Mouse (Mus musculus): Measurements from ENCODE around the gene Adss. TPM values are rescaled to one million over a fixed set of nuclear protein-coding genes. Genes with fewer than 3 reads are reported as not detected.

Gene Adss
- polyA plus RNA-seq, 1 experiment from 2014 or later, result 39.8 TPM

DNA sequence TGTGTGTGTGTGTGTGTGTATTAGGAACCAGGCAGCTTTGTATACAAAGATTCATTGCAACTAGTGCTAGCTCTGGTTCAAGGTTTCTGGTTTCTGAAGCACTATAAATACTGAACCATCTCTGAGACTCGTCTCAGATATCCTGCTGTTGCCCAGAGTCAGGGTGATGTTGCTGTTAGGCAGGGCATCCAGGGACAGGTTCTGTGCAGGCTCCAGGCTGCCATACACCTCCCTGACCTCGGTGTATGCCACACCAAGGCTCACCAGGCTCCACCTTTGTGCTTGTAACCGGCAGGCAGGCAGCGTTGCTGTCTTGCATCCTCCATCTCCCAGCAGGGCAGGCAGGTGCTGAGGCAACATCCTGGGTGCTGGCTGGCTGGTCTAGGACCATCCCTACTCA lies 72.5 kb downstream of the Adss start:
- Histone ChIP-seq H3K9ac (no peak overlapping the region), H3K4me1 (no peaks in the 10 kb centered on the region), H3K27ac (no peak overlapping the region), H3K4me2 (no peak overlapping the region), H3K27me3 (no peaks in the 10 kb centered on the region), H3K36me3 (no peaks in the 10 kb centered on the region), H3K9me3 (no peaks in the 10 kb centered on the region), H3K4me3 (no peak overlapping the region)
- no peak for ATAC-seq (ENCODE audit: insufficient number of reproducible peaks, low FRiP score, low TSS enrichment, low read depth)
- WGBS, result 68% methylated on average over 4 of the region's 4 CpGs

DNA sequence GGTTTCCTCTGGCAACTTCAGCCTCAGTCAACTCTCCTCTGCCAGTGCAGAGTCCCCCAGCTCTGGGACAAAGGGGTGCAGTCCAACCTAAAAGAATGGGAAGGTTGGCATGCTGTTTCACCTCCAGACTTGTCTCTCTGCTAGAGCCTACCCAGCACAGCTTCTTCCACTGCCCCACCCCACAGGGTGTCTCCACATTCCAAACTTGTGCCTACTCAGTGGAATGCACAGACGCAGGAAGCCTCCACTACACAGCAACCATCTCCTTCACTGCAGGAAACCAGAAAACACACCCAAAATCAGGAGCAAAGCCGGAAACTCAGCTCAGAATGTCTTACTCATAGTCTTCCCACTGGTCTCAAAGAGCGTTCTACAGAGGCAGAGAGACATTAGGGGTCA lies 77.3 kb downstream of the Adss start:
- Histone ChIP-seq H3K9ac (no peak overlapping the region), H3K4me2 (no peak overlapping the region), H3K9me3 (no peaks in the 10 kb centered on the region), H3K27me3 (no peaks in the 10 kb centered on the region), H3K36me3 (no peaks in the 10 kb centered on the region), H3K27ac (no peak overlapping the region), H3K4me1 (no peaks in the 10 kb centered on the region), H3K4me3 (no peak overlapping the region)
- WGBS, result 66% methylated on average over 3 of the region's 3 CpGs
- no peak for ATAC-seq (ENCODE audit: insufficient number of reproducible peaks, low FRiP score, low TSS enrichment, low read depth)

DNA sequence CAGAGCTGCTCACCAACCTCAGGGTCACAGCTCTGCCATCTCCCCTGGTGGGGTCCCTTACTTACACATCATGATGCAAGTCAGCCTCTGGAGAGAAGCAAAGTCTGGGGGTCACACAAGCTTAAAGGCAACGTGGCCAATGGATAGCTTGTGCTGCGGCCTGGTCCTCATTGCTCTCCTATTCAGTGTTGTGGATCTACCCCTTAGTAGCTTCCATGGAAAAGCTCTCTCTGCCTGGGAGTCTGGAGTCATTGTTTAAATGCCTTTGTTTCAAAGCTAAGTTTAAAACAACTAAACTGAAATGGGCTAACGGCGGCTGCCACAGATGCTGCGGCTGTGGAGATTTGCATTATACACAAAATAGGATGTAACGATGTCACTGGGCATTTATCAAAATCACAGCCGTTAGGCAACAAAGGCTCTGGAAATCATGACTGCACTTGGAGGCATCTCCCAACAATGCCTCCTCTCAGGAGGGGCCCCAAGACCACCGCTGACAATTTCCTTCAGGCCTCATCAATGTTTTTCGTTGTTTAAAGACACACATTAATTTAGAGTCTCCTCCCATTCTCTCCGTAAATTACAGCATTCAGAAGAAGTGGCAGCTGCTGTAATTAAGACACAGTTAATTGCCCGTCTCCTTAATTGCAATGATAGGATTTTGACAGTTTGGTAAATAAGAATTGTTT lies 77.8 kb downstream of the Adss start:
- H3K9ac ChIP-seq, result no peak overlapping the region
- no peaks in the 10 kb centered on the region for H3K27me3 ChIP-seq
- H3K4me2 ChIP-seq, result no peak overlapping the region
- H3K9me3 ChIP-seq, result no peaks in the 10 kb centered on the region
- no peaks in the 10 kb centered on the region for H3K36me3 ChIP-seq
- no peaks in the 10 kb centered on the region for H3K4me1 ChIP-seq
- ATAC-seq (ENCODE audit: insufficient number of reproducible peaks, low FRiP score, low TSS enrichment, low read depth), result no peak
- no peak overlapping the region for H3K4me3 ChIP-seq
- no peak overlapping the region for H3K27ac ChIP-seq
- WGBS, result 63% methylated on average over 11 of the region's 11 CpGs

DNA sequence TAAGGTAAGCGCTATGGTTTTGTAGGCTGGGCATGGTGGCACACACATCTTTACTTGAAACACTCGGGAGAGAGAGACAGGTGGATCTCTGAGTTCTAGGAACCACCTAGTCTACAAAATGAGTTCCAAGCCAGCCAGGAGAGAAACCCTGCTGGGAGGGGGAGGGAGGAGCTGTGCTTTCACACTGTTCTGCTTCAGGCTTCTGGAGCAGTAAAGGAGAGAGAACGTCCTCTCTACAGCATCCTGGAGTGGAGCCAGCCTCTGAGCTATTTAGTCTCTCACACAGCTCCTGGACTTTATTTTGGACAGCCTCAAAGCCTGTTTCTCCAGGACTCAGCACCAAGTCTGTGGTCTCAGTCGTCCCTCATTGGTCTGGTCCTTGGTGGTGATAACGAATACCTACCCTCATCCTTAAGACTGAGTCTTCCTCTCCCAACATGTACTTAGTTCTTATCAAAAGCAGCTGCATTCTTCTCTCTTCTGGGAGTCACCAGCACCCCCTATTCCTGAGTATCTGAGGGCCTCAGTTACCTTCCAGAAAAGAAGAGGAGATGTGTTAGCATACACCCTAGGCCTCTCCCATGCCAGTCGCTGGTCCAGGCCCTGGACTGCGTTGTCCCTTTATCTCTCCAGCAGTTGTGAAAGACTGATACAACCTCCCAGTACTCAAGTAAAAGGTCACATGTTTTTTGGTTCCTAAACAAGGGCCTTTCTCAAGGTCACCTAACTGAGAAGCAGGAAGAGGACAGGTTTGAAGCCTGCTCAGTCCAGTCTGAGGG lies 79.1 kb downstream of the Adss start:
- 70% methylated on average over 7 of the region's 7 CpGs for WGBS
- Histone ChIP-seq H3K4me1 (no peaks in the 10 kb centered on the region), H3K36me3 (no peaks in the 10 kb centered on the region), H3K4me3 (no peak overlapping the region), H3K9me3 (no peaks in the 10 kb centered on the region), H3K9ac (no peak overlapping the region), H3K27ac (no peak overlapping the region), H3K27me3 (no peaks in the 10 kb centered on the region), H3K4me2 (no peak overlapping the region)
- ATAC-seq (ENCODE audit: insufficient number of reproducible peaks, low FRiP score, low TSS enrichment, low read depth), result no peak

DNA sequence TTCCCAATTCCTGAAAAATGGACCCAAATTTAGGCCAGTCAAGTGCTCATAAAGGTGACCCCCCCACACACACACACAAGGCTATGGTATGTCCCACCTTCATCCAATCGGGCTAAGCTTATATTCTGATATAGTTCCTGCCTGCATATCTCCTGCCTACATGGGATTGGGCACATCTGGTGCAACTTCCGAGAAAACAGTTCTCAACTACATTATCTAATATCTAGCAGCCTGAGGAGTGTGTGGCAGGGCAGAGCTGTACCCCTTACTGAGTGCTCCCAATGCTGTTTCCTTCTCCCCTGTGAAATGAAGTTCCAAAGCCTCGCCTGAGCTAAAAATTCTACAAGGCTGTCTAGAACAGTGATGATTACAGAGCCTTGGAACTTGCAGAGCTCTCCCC lies 79.9 kb downstream of the Adss start:
- WGBS, result 78% methylated on average over 3 of the region's 3 CpGs
- H3K36me3 ChIP-seq, result no peaks in the 10 kb centered on the region
- ATAC-seq (ENCODE audit: insufficient number of reproducible peaks, low FRiP score, low TSS enrichment, low read depth), result no peak
- H3K27me3 ChIP-seq, result no peaks in the 10 kb centered on the region
- H3K4me3 ChIP-seq, result no peak overlapping the region
- H3K9ac ChIP-seq, result no peak overlapping the region
- no peaks in the 10 kb centered on the region for H3K9me3 ChIP-seq
- H3K4me2 ChIP-seq, result no peak overlapping the region
- no peaks in the 10 kb centered on the region for H3K4me1 ChIP-seq
- no peak overlapping the region for H3K27ac ChIP-seq

DNA sequence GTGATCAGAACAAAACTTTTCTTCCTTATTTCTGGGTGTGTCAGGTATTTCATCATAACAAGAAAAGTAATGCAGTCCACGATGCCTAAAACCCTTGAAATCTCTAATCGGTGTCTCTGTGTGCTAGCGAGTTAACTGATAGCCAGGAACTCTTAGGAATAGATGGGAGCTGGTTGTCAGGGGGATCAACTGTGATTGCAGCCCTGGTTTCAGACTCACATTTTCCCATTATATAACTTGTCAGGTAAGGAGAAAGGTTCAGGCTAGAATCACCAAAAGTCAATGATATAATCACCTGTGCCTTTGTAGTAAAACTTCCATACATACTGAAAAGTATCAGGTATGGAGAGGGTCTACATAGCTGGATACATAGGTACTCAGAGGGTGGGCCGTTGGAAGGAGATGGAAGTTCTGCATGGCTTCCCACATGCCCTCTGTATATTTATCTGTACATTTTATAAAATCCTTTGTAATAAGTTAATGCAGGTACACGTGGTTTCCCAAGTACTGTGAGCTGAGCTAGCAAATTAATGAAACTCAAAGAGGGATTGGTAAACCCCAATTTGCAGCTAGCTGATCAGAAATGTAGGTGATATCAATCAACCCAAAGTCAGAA lies 81.8 kb downstream of the Adss start:
- H3K27ac ChIP-seq, result no peak overlapping the region
- no peaks in the 10 kb centered on the region for H3K27me3 ChIP-seq
- no peaks in the 10 kb centered on the region for H3K36me3 ChIP-seq
- no peak for ATAC-seq (ENCODE audit: insufficient number of reproducible peaks, low FRiP score, low TSS enrichment, low read depth)
- H3K9ac ChIP-seq, result no peak overlapping the region
- H3K4me3 ChIP-seq, result no peak overlapping the region
- H3K4me1 ChIP-seq, result no peaks in the 10 kb centered on the region
- no peaks in the 10 kb centered on the region for H3K9me3 ChIP-seq
- WGBS, result 81% methylated on average over 5 of the region's 5 CpGs
- no peak overlapping the region for H3K4me2 ChIP-seq

DNA sequence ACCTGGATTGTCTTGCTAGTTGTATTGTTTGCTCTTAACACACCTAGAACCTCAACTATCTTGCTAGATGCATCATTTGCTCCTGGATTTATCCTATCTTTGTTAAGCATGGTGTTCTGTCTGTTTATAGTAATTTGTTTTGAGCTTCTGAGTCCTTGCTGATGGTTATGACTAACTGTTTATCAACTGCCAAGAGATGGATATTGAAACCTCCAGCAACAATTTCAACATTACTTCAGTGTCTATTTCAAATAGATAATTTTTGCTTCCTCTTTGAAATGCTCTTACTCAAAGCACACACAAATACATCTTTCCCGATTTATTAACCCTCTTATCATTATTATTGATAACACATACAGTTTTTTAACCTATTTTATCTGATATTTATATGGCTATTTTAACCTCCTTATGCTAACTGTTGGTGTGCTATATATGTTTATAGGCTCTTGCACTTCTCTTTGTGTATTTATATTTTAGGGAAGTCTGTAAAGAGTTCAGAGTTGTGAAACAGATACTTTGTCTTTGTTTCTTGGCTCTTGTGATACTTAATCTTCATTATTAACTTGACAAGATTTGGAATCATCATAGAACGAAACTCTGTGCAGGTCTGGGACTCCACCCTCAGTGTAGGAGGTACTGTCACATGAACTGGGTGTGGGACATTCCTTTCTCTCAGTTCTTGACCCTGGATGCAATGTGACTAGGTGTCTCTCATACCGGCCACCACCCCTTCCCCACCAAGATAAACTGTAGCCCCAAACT lies 82.5 kb downstream of the Adss start:
- no peak for ATAC-seq (ENCODE audit: insufficient number of reproducible peaks, low FRiP score, low TSS enrichment, low read depth)
- Histone ChIP-seq H3K4me1 (no peaks in the 10 kb centered on the region), H3K4me3 (no peak overlapping the region), H3K4me2 (no peak overlapping the region), H3K36me3 (no peaks in the 10 kb centered on the region), H3K9me3 (no peaks in the 10 kb centered on the region), H3K27ac (no peak overlapping the region), H3K9ac (no peak overlapping the region), H3K27me3 (no peaks in the 10 kb centered on the region)
- 81% methylated on average over 3 of the region's 3 CpGs for WGBS

Other genes with a start within 250 kb of the Adss start
- not detected in 2 replicates for gene 1700016C15Rik, start 66.7 kb downstream of the Adss start, polyA plus RNA-seq (2015; fragmentation: Nextera tagmentation; extraction: Ambion mirVana)
- gene Catspere2, start 186.9 kb upstream of the Adss start, polyA plus RNA-seq (2015; fragmentation: Nextera tagmentation; extraction: Ambion mirVana), result 0.37 and 0.67 TPM in 2 replicates